Mouse (Mus musculus) megakaryocyte, embryonic 14.5 days (primary cell): ENCODE measurements around the gene Smim5.

Experiments used
- FLI1 ChIP-seq: IDR thresholded peaks from 2 replicates; pipeline ENCODE4 v1.6.1; 2012; ENCODE audit warnings: low read length, inconsistent platforms, mixed read lengths
- GATA1 ChIP-seq: IDR thresholded peaks from 3 replicates; pipeline ENCODE4 v1.6.1; 2012; ENCODE audit warnings: mixed read lengths, low read length, inconsistent platforms, borderline replicate concordance

DNA sequence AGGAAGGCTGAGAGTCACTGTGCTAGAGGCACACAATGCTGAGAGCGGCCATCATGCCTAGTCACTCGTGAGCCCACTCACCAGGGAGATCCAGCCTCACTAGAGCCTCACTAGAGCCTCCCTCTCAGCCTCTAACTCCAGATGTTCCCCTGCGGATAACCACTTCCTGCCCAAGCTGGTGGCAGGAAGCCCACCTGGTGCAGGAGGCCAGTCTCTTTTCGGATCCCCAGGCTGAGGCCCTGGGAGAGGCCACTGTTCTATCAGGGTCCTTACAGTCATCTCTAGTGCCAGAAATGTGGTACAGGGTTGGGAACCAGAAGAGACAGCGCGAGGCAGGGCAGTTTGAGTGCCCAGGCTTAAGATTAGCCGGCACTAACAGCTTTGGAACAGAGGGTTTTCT, 1.3 kb upstream of the Smim5 start:
- TF ChIP-seq GATA1 (no peak), FLI1 (no peak)
